Mouse (Mus musculus) ES-E14 (cell line): Measurements from ENCODE around the gene Psmb7.

Source experiments
- HCFC1 ChIP-seq: IDR thresholded peaks from 2 replicates; pipeline ENCODE4 v1.6.1; 2012; ENCODE audit warnings: low read length, inconsistent platforms, borderline replicate concordance; ENCODE audit not compliant: insufficient read depth
- MAFK ChIP-seq: IDR thresholded peaks from 2 replicates; pipeline ENCODE4 v1.6.1; 2014; ENCODE audit warnings: mild to moderate bottlenecking, low read depth, low read length, inconsistent platforms; ENCODE audit not compliant: insufficient read depth
- ZC3H11A ChIP-seq: IDR thresholded peaks from 2 replicates; pipeline ENCODE4 v1.6.1; 2012; ENCODE audit warnings: low read depth, mild to moderate bottlenecking, inconsistent platforms, low read length, borderline replicate concordance
- ZNF384 ChIP-seq: IDR thresholded peaks from 2 replicates; pipeline ENCODE4 v1.6.1; 2012; ENCODE audit warnings: low read depth, low read length, inconsistent platforms

- TF ChIP-seq HCFC1 (no peak), ZC3H11A (no peak), MAFK (no peak), ZNF384 (no peak)
These were observed 102.3 kb downstream of the Psmb7 start for GRCm38 (mm10) chr2:38541570-38541969.
